Mouse (Mus musculus): ENCODE results near the gene Calhm2. TPM values are rescaled to one million over a fixed set of nuclear protein-coding genes. Genes with fewer than 3 reads are reported as not detected.

The Calhm2 gene
- polyA plus RNA-seq, 1 experiment from 2014 or later: 7.7 TPM

- WGBS: 25% methylated on average over 11 of the region's 11 CpGs
- no peaks in the 10 kb centered on the region for H3K27me3 ChIP-seq (replicated peaks)
- H3K4me3 ChIP-seq (replicated peaks): no peak overlapping the region
- H3K9ac ChIP-seq: no peak overlapping the region
- peaks cover 13% of the 10 kb centered on the region; the same call in 1 of the 2 replicates for H3K4me1 ChIP-seq
- no peaks in the 10 kb centered on the region for H3K9me3 ChIP-seq
- H3K36me3 ChIP-seq: no peaks in the 10 kb centered on the region
- H3K27ac ChIP-seq: no peak overlapping the region
- H3K4me2 ChIP-seq: peak overlapping the region; percentile 41
- no peak; the same call in 1 of the 2 replicates for ATAC-seq (ENCODE audit: insufficient read depth, low FRiP score, low read depth)
These were observed 30.8 kb upstream of the Calhm2 start for GRCm38 (mm10) chr19:47168793-47169412.

GRCm38 (mm10) chr19:47168223-47168622, 30.1 kb upstream of the Calhm2 start:
- Histone ChIP-seq H3K9me3 (no peaks in the 10 kb centered on the region), H3K9ac (no peak overlapping the region), H3K4me2 (peak overlapping the region; percentile 41), H3K27ac (no peak overlapping the region), H3K27me3 (replicated peaks) (no peaks in the 10 kb centered on the region), H3K36me3 (no peaks in the 10 kb centered on the region), H3K4me1 (peaks cover 13% of the 10 kb centered on the region; the same call in 1 of the 2 replicates), H3K4me3 (replicated peaks) (no peak overlapping the region)
- 8% methylated on average over 13 of the region's 13 CpGs for WGBS
- no peak for ATAC-seq (ENCODE audit: insufficient read depth, low FRiP score, low read depth)

GRCm38 (mm10) chr19:47167617-47168214, 29.6 kb upstream of the Calhm2 start:
- Histone ChIP-seq H3K36me3 (no peaks in the 10 kb centered on the region), H3K27ac (no peak overlapping the region), H3K4me2 (peak overlapping the region; percentile 41; the same call in 1 of the 2 replicates), H3K4me3 (replicated peaks) (no peak overlapping the region), H3K9me3 (no peaks in the 10 kb centered on the region), H3K27me3 (replicated peaks) (no peaks in the 10 kb centered on the region), H3K4me1 (peaks cover 13% of the 10 kb centered on the region; the same call in 1 of the 2 replicates), H3K9ac (no peak overlapping the region)
- ATAC-seq (ENCODE audit: insufficient read depth, low FRiP score, low read depth): no peak; the same call in 1 of the 2 replicates
- WGBS: 41% methylated on average over 7 of the region's 7 CpGs

- WGBS: 36% methylated on average over 3 of the region's 3 CpGs
- Histone ChIP-seq H3K27me3 (replicated peaks) (no peaks in the 10 kb centered on the region), H3K9me3 (no peaks in the 10 kb centered on the region), H3K9ac (no peak overlapping the region), H3K36me3 (no peaks in the 10 kb centered on the region), H3K4me2 (no peak overlapping the region), H3K4me3 (replicated peaks) (no peak overlapping the region), H3K4me1 (peaks cover 13% of the 10 kb centered on the region; the same call in 1 of the 2 replicates), H3K27ac (no peak overlapping the region)
- no peak for ATAC-seq (ENCODE audit: insufficient read depth, low FRiP score, low read depth)
These were observed 28.7 kb upstream of the Calhm2 start for GRCm38 (mm10) chr19:47166758-47167157.

GRCm38 (mm10) chr19:47163176-47163744, 25.2 kb upstream of the Calhm2 start:
- Histone ChIP-seq H3K9ac (no peak overlapping the region), H3K4me3 (replicated peaks) (no peak overlapping the region), H3K36me3 (no peaks in the 10 kb centered on the region), H3K4me1 (peaks cover 7% of the 10 kb centered on the region; the same call in 1 of the 2 replicates), H3K27ac (no peak overlapping the region), H3K9me3 (no peaks in the 10 kb centered on the region), H3K27me3 (replicated peaks) (no peaks in the 10 kb centered on the region), H3K4me2 (no peak overlapping the region)
- ATAC-seq (ENCODE audit: insufficient read depth, low FRiP score, low read depth): no peak
- 93% methylated on average over 6 of the region's 6 CpGs for WGBS

- Histone ChIP-seq H3K9ac (no peak overlapping the region), H3K27ac (no peak overlapping the region), H3K4me3 (replicated peaks) (no peak overlapping the region), H3K9me3 (no peaks in the 10 kb centered on the region), H3K27me3 (replicated peaks) (no peaks in the 10 kb centered on the region), H3K4me1 (no peaks in the 10 kb centered on the region; the same call in 1 of the 2 replicates), H3K4me2 (no peak overlapping the region), H3K36me3 (no peaks in the 10 kb centered on the region)
- ATAC-seq (ENCODE audit: insufficient read depth, low FRiP score, low read depth): no peak
- WGBS: 56% methylated on average over 4 of the region's 4 CpGs
These were observed 23.6 kb upstream of the Calhm2 start for GRCm38 (mm10) chr19:47161669-47162068.

GRCm38 (mm10) chr19:47157664-47158063, 19.6 kb upstream of the Calhm2 start, which contains the start of gene Calhm3:
Calhm3 (minus strand) TSS chr19:47157764.
- H3K36me3 ChIP-seq: no peaks in the 10 kb centered on the region
- no peaks in the 10 kb centered on the region for H3K4me1 ChIP-seq
- H3K4me2 ChIP-seq: no peak within 1 kb of the TSS
- no peak within 1 kb of the TSS for H3K9ac ChIP-seq
- H3K27ac ChIP-seq: no peak within 1 kb of the TSS
- H3K9me3 ChIP-seq: no peaks in the 10 kb centered on the region
- H3K27me3 ChIP-seq (replicated peaks): no peaks in the 10 kb centered on the region
- 81% methylated on average over 11 of the region's 11 CpGs for WGBS
- no peak for ATAC-seq (ENCODE audit: insufficient read depth, low FRiP score, low read depth)
- no peak within 1 kb of the TSS for H3K4me3 ChIP-seq (replicated peaks)

- 91% methylated on average over 7 of the region's 7 CpGs for WGBS
- Histone ChIP-seq H3K27me3 (replicated peaks) (no peaks in the 10 kb centered on the region; the same call in 1 of the 2 replicates), H3K27ac (no peak overlapping the region)
These were observed 15.7 kb upstream of the Calhm2 start for GRCm38 (mm10) chr19:47153767-47154166.

GRCm38 (mm10) chr19:47152062-47152369, 13.9 kb upstream of the Calhm2 start:
- no peaks in the 10 kb centered on the region for H3K9me3 ChIP-seq
- 64% methylated on average over 12 of the region's 12 CpGs for WGBS
- no peak overlapping the region for H3K27ac ChIP-seq
- peak overlapping the region; percentile 50 for H3K4me2 ChIP-seq
- ATAC-seq (ENCODE audit: insufficient read depth, low FRiP score, low read depth): no peak
- H3K4me3 ChIP-seq (replicated peaks): peak overlapping the region; percentile 22; the same call in 1 of the 2 replicates
- no peaks in the 10 kb centered on the region; the same call in 1 of the 2 replicates for H3K27me3 ChIP-seq (replicated peaks)
- no peaks in the 10 kb centered on the region for H3K36me3 ChIP-seq
- no peaks in the 10 kb centered on the region for H3K4me1 ChIP-seq
- no peak overlapping the region for H3K9ac ChIP-seq

More at GRCm38 (mm10) chr19:47153767-47154166, 15.7 kb upstream of the Calhm2 start:
- Histone ChIP-seq H3K36me3 (no peaks in the 10 kb centered on the region), H3K4me1 (no peaks in the 10 kb centered on the region), H3K4me3 (replicated peaks) (no peak overlapping the region), H3K9ac (no peak overlapping the region), H3K4me2 (no peak overlapping the region), H3K9me3 (no peaks in the 10 kb centered on the region)
- no peak for ATAC-seq (ENCODE audit: insufficient read depth, low FRiP score, low read depth)

- WGBS: 27% methylated on average over 32 of the region's 32 CpGs
- H3K9ac ChIP-seq: no peak overlapping the region
- no peak for ATAC-seq (ENCODE audit: insufficient read depth, low FRiP score, low read depth)
- H3K27ac ChIP-seq: no peak overlapping the region
- H3K27me3 ChIP-seq (replicated peaks): no peaks in the 10 kb centered on the region; the same call in 1 of the 2 replicates
- H3K4me2 ChIP-seq: peak overlapping the region; percentile 50
- H3K4me3 ChIP-seq (replicated peaks): peak overlapping the region; percentile 22; the same call in 1 of the 2 replicates
- no peaks in the 10 kb centered on the region for H3K4me1 ChIP-seq
- no peaks in the 10 kb centered on the region for H3K9me3 ChIP-seq
- H3K36me3 ChIP-seq: no peaks in the 10 kb centered on the region
These were observed 13.4 kb upstream of the Calhm2 start for GRCm38 (mm10) chr19:47151332-47152061.

- no peaks in the 10 kb centered on the region for H3K9me3 ChIP-seq
- H3K4me3 ChIP-seq (replicated peaks): no peak overlapping the region
- no peak overlapping the region for H3K4me2 ChIP-seq
- H3K9ac ChIP-seq: no peak overlapping the region
- H3K27me3 ChIP-seq (replicated peaks): no peaks in the 10 kb centered on the region; the same call in 1 of the 2 replicates
- H3K4me1 ChIP-seq: no peaks in the 10 kb centered on the region
- H3K36me3 ChIP-seq: no peaks in the 10 kb centered on the region
- no peak overlapping the region for H3K27ac ChIP-seq
- ATAC-seq (ENCODE audit: insufficient read depth, low FRiP score, low read depth): no peak
- 33% methylated on average over 4 of the region's 4 CpGs for WGBS
These were observed 11.8 kb upstream of the Calhm2 start for GRCm38 (mm10) chr19:47149854-47150253.
